Mouse (Mus musculus): ENCODE measurements at regions not wholly inside any gene's neighbourhood (a gene's known extent, or its start where the extent isn't known, plus 50 kb on each side); places are given as distances from the start of the nearest gene placed in this dataset.

DNA sequence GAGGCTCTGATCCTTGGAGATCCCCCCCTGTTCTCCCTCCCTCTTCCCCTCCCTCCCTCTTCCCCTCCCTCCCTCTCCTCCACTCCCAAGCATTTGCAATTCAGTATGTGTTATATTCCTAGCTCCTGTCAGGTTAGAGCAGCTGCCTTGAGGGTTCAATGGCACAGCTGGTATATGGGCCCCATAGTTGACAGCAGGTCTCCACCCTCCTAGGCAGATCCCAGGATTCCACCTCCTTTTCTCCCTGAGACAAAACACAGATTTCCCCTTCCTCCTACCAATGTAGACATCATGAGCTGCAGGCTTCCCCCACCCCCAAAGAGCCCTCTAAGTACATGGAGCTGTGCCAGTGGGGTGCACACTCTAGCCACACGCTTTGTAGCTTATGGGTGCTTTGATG, 137.8 kb downstream of the Unc5cl start:
- no peak for DNase-seq

DNA sequence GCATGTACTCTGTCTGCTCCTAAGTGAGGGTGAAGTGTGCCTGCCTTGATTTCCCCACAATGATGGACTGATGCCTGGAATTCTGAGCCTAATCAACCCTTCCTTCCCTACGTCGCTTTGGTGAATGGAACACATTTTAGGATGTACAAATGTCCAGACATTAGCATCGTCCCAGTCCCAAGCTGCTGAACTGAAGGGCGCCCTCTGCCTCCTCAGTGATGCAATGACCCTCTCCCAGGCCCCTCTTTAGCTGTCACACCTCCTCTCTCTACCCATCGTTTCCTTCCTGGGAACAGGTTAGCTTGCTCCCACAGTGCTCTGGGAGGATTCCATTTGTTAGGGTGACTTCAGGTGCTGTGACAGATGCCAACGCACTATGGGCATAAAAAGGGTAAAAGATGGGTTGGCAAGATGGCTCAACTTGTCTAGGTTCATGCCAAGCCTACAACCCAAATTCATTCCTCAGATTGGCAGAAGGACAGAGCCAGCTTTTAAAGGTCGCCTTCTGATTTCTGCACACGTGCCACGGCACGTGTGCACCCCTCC, 140.8 kb downstream of the Unc5cl start:
- DNase-seq = no peak

- DNase-seq = no peak
Measured at GRCm38 (mm10) chr17:48596406-48596805, 141.7 kb downstream of the Unc5cl start.

DNA sequence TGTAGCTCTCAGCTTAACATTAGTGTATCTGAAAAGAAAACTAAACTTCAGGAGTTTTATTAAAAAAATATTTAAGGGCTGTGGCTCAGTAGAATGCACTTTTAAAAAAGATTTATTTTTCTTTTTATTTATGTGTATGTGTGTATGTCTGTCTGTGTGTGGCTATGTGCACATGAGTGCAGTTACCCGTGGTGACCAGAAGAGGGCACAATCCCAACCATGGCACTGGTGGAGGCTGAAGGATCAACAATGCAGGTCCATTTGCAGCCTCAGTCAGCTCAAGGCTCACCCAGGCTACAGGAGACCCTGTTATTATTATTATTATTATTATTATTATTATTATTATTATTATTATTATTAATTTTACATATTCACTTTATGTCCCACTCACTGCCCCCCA, 142.6 kb downstream of the Unc5cl start:
- no peak for DNase-seq

- DNase-seq = peak; percentile 46
Measured at GRCm38 (mm10) chr17:48598471-48599141, 143.9 kb downstream of the Unc5cl start.

DNA sequence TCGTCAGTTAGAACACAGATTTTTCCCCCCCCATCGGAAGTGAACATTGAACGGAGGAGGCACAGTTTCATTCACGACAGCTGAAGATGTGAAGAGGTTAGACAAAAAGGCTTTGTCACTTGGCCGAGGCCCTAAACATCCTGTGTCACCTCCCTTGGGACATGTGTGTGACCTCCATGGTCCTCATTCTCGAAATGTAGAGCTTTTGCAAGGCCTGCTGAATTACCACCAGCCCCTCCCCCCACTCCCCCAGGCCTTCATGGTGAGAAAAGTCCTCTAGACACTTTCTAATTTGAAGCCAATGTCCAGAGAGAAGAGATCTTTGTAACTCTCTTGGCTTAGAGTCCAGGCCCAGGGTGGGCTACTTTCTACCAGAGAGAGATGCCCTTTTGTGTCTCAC, 145.5 kb downstream of the Unc5cl start:
- no peak for DNase-seq

DNA sequence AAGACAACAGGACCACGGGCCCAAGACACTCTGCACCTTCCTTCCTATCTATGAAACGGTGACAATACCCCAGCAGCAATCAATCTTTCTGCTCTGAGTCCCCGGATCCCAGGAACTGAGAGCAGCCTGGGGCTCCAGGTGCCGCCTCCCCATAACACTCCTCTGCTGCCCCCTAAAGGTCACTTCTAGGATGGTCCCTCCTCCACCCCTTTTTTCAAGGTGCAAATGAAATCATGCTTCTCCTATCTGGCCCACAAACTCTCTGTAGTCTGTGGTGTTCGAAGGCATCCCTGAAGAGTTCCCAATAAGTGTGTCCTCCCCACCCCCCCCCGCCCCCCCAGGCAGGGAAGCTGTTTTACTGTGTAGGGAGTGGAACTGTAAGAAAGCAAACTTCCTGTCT, 147.9 kb downstream of the Unc5cl start:
- DNase-seq = no peak

GRCm38 (mm10) chr17:48606767-48607166, 152.1 kb downstream of the Unc5cl start:
- DNase-seq = no peak

DNA sequence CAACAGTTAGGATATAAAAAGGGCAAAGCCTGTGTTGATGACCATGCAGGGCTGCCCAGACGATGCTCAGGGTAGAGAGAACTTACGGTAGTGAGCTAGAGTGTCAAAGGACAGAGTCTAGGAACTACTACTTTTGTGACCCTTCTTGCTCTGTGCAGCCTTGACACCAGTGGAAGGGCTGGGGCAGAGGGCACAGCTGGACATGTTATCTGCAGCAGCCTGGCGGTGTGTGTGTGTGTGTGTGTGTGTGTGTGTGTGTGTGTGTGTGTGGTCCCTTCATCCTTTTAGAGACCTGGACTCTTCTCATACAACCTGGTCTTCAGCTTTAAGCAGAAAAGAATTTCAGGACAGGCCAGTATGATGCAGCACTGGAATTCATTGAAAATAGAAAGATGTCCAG, 153.6 kb downstream of the Unc5cl start:
- no peak for DNase-seq

- no peak for DNase-seq
Measured at GRCm38 (mm10) chr17:48610107-48610506, 155.4 kb downstream of the Unc5cl start.

- no peak for DNase-seq
Measured at GRCm38 (mm10) chr17:48610806-48611205, 156.1 kb downstream of the Unc5cl start.

DNA sequence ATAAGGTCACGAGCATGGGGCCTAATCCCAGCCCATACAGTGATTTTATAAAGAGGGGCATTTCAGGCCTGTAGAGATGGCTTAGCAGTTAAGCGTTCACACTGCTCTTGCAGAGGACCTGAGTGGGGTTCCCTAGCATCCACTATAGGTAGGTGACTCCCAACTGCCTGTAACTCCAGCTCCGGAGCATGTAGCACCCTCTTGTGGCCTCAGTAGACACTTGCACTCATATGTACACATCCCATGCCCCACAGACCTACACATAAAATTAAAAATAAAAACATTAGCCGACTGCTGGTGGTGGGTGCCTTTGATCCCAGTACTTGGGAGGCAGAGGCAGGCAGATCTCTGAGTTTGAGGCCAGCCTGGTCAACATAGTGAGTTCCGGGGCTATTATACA, 158.8 kb downstream of the Unc5cl start:
- no peak for DNase-seq

GRCm38 (mm10) chr17:48615248-48615647, 160.5 kb downstream of the Unc5cl start:
- DNase-seq = no peak

- DNase-seq = no peak
Measured at GRCm38 (mm10) chr17:48616205-48616604, 161.5 kb downstream of the Unc5cl start.

GRCm38 (mm10) chr17:48620896-48621295, 166.2 kb downstream of the Unc5cl start:
- no peak for DNase-seq

DNA sequence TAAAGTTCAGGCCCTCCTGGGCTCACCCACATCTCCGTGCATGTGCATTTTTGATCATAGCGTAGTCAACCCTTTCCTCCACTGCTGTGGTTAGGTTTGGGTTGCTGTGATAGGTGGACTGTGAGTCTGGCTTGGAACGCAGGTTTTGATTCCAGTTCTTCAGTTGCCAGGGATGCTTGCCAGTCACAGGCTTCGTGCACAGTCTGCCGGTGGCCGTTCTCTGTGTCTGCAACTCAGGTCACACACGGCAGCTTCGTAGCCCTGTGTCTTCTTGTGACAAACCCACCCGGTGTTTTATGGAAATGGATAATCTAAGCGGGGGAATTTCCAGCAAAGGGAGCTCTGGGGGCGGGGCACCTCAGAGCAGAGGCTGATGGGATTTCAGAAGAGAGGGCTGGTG, 167.0 kb downstream of the Unc5cl start:
- no peak for DNase-seq

GRCm38 (mm10) chr17:48624937-48625336, 170.2 kb downstream of the Unc5cl start:
- DNase-seq = no peak

- no peak for DNase-seq
Measured at GRCm38 (mm10) chr17:48625971-48626370, 171.3 kb downstream of the Unc5cl start.

DNA sequence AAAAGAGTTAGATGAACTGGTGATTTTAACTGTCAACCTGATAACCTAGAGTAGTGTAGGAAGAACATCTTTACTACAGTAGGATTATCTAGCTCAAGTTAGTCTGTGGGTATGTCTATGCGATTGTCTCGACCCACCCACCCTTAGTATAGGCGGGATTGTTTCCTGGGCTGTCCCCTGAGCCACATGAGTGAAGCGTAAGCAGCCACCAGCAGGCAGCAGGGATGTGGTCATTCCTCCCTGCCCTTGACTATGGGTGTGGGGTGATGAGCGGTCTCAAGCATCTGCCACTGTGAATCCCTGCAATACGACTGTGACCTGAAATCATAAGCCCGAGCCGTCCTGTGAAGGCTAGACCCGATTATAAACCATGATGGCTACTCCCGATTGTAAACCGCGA, 184.9 kb downstream of the Unc5cl start:
- no peak for DNase-seq

- DNase-seq = no peak
Measured at GRCm38 (mm10) chr17:48643533-48644019, 188.9 kb downstream of the Unc5cl start.

DNA sequence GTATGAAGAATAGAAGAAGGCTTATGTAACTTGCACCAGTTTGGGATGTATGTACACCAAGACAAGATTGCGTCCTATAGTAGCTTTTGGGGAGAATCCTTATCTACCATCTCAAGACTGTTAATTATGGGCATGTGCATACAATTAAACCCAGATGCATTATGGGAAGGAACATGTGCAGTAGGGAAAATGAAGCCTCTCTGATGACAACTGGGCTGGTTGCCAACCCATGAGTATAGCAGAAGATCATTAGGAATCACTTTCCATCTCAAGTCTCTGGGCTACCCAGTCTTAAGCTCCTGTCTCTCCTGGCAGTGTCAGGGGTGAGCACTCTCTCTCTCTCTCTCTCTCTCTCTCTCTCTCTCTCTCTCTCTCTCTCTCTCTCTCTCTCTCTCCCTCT, 190.4 kb downstream of the Unc5cl start:
- no peak for DNase-seq

DNA sequence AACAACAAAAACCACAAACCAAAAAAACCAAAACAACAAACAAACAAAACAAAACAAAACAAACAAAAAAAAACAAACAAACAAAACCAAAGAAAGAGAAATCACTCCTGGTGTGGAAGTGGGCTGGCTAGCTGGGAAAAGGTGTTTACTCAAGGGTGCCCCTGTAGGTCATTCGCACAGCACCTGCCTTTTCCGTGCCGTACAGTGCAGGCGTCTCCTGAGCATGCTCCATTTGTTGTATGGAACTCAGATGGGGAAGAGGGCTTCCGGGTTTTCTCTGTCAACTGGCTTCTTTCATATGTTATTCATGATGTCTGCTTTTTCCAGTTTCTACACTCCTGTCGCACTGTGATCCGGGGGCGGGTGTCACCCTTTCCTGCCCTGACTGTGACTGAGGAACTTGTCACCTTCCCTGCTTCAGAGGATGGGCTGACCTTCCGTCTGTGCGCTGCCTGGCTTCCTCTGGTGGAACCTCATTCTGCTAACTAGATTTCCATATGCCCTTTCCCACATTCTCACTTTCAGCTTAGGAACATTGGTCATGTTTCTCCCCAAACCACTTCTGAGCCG, 192.0 kb downstream of the Unc5cl start:
- DNase-seq = no peak

DNA sequence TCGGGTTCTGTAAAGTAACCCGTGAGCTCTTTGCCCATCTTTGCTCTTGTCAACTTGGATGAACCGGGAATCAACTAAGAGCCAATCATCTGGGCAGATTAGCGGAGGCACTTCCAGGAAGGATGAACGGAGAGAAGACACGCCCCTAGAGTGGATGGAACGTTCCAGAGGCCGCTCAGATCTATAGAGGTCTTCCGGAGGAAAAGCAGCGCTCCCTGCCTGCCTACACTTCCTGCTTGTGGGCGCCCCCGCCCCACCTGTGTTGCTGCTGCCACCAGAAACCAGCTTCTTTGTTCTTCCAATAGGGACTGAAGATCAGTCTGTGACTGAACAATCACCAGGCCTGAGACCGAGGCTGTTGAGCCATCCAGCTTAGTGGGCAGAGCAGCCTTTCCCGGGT, 192.7 kb downstream of the Unc5cl start:
- no peak for DNase-seq

DNA sequence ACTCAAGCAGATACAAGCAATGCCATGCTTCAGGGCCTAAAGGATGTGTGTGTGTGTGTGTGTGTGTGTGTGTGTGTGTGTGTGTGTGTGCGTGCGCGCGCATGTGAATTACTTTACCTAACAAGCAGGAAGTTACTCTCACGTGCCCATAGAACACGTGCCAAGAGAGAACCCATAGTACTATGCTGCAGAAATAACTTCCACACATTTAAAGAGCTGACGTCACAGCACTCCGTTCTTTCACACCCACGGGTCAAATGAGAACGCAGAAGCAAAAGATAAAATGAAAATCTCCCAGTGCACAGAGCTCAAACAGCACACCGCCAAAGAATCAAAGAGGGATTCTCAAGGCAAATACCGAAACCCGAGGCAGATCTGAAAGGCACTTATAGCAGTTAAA, 195.9 kb downstream of the Unc5cl start:
- no peak for DNase-seq
